Mouse (Mus musculus): ENCODE measurements at regions not wholly inside any gene's neighbourhood (a gene's known extent, or its start where the extent isn't known, plus 50 kb on each side); places are given as distances from the start of the nearest gene placed in this dataset.
A peak's percentile ranks its signal among the peaks of the same experiment; 100 is the strongest.

GRCm38 (mm10) chr7:139741246-139741903, 57.8 kb upstream of the Cfap46 start:
- no peak for TF ChIP-seq CTCF (IDR thresholded peaks at IDR 0.05; ENCODE audit: low read depth)
- no peak for TF ChIP-seq EP300 (IDR thresholded peaks at IDR 0.05; ENCODE audit: low read depth)
- no peak overlapping the region for H3K27ac ChIP-seq
- H3K9me3 ChIP-seq (ENCODE audit: control insufficient read depth, low read length) = no peaks in the 10 kb centered on the region
- WGBS (ENCODE audit: insufficient replicate concordance) = 52% methylated on average over 13 of the region's 13 CpGs
- H3K4me2 ChIP-seq (ENCODE audit: low read depth) = no peak overlapping the region
- no peaks in the 10 kb centered on the region for H3K4me1 ChIP-seq (replicated peaks; ENCODE audit: control insufficient read depth in 2 of 2, insufficient read depth in 2 of 2, low read length in 1 of 2)
- H3K4me3 ChIP-seq (ENCODE audit: insufficient read depth in 1 of 2, low read depth in 2 of 2, low read length in 2 of 2) = no peak overlapping the region
- ATAC-seq (ENCODE audit: insufficient read depth) (no peak), DNase-seq (ENCODE audit: low read depth in 3 of 3, low spot score in 3 of 3) (no peak)
- no peak overlapping the region for H3K9ac ChIP-seq (replicated peaks)
- no peaks in the 10 kb centered on the region for H3K36me3 ChIP-seq (replicated peaks; ENCODE audit: control insufficient read depth, insufficient read depth, low read depth)
- H3K27me3 ChIP-seq (ENCODE audit: control insufficient read depth, insufficient read depth, low read length) = no peaks in the 10 kb centered on the region

GRCm38 (mm10) chr7:139746803-139747202, 63.2 kb upstream of the Cfap46 start:
- Histone ChIP-seq H3K4me1 (replicated peaks; ENCODE audit: control insufficient read depth in 2 of 2, insufficient read depth in 2 of 2, low read length in 1 of 2) (no peaks in the 10 kb centered on the region), H3K27me3 (ENCODE audit: control insufficient read depth, insufficient read depth, low read length) (no peaks in the 10 kb centered on the region), H3K4me3 (ENCODE audit: insufficient read depth in 1 of 2, low read depth in 2 of 2, low read length in 2 of 2) (no peak overlapping the region), H3K36me3 (replicated peaks; ENCODE audit: control insufficient read depth, insufficient read depth, low read depth) (no peaks in the 10 kb centered on the region), H3K9ac (replicated peaks) (no peak overlapping the region), H3K27ac (no peak overlapping the region), H3K4me2 (ENCODE audit: low read depth) (no peak overlapping the region), H3K9me3 (ENCODE audit: control insufficient read depth, low read length) (no peaks in the 10 kb centered on the region)
- TF ChIP-seq EP300 (IDR thresholded peaks at IDR 0.05; ENCODE audit: low read depth) (no peak), CTCF (IDR thresholded peaks at IDR 0.05; ENCODE audit: low read depth) (peak; percentile 50)
- DNase-seq (ENCODE audit: low read depth in 3 of 3, low spot score in 3 of 3) (no peak), ATAC-seq (ENCODE audit: insufficient read depth) (no peak)
- WGBS (ENCODE audit: insufficient replicate concordance) = 29% methylated on average over 1 of the region's 1 CpGs

GRCm38 (mm10) chr7:139747290-139748067, 63.9 kb upstream of the Cfap46 start:
- DNase-seq (ENCODE audit: low read depth in 3 of 3, low spot score in 3 of 3) (no peak), ATAC-seq (ENCODE audit: insufficient read depth) (no peak)
- WGBS (ENCODE audit: insufficient replicate concordance) = 65% methylated on average over 11 of the region's 11 CpGs
- Histone ChIP-seq H3K9me3 (ENCODE audit: control insufficient read depth, low read length) (no peaks in the 10 kb centered on the region), H3K27ac (no peak overlapping the region), H3K27me3 (ENCODE audit: control insufficient read depth, insufficient read depth, low read length) (no peaks in the 10 kb centered on the region), H3K4me2 (ENCODE audit: low read depth) (no peak overlapping the region), H3K9ac (replicated peaks) (no peak overlapping the region), H3K4me3 (ENCODE audit: insufficient read depth in 1 of 2, low read depth in 2 of 2, low read length in 2 of 2) (no peak overlapping the region), H3K4me1 (replicated peaks; ENCODE audit: control insufficient read depth in 2 of 2, insufficient read depth in 2 of 2, low read length in 1 of 2) (no peaks in the 10 kb centered on the region), H3K36me3 (replicated peaks; ENCODE audit: control insufficient read depth, insufficient read depth, low read depth) (no peaks in the 10 kb centered on the region)
- TF ChIP-seq EP300 (IDR thresholded peaks at IDR 0.05; ENCODE audit: low read depth) = no peak
- TF ChIP-seq CTCF (IDR thresholded peaks at IDR 0.05; ENCODE audit: low read depth) = no peak

- 73% methylated on average over 8 of the region's 8 CpGs for WGBS (ENCODE audit: insufficient replicate concordance)
- Histone ChIP-seq H3K4me2 (ENCODE audit: low read depth) (no peak overlapping the region), H3K27ac (no peak overlapping the region), H3K27me3 (ENCODE audit: control insufficient read depth, insufficient read depth, low read length) (no peaks in the 10 kb centered on the region), H3K9me3 (ENCODE audit: control insufficient read depth, low read length) (no peaks in the 10 kb centered on the region), H3K9ac (replicated peaks) (no peak overlapping the region), H3K36me3 (replicated peaks; ENCODE audit: control insufficient read depth, insufficient read depth, low read depth) (no peaks in the 10 kb centered on the region), H3K4me1 (replicated peaks; ENCODE audit: control insufficient read depth in 2 of 2, insufficient read depth in 2 of 2, low read length in 1 of 2) (no peaks in the 10 kb centered on the region), H3K4me3 (ENCODE audit: insufficient read depth in 1 of 2, low read depth in 2 of 2, low read length in 2 of 2) (no peak overlapping the region)
- TF ChIP-seq CTCF (IDR thresholded peaks at IDR 0.05; ENCODE audit: low read depth) = no peak
- TF ChIP-seq EP300 (IDR thresholded peaks at IDR 0.05; ENCODE audit: low read depth) = no peak
- DNase-seq (ENCODE audit: low read depth in 3 of 3, low spot score in 3 of 3) (no peak), ATAC-seq (ENCODE audit: insufficient read depth) (no peak)
Observed at GRCm38 (mm10) chr7:139755004-139755403, 71.4 kb upstream of the Cfap46 start.

- H3K27ac ChIP-seq = no peak overlapping the region
- no peaks in the 10 kb centered on the region for H3K36me3 ChIP-seq (replicated peaks; ENCODE audit: control insufficient read depth, insufficient read depth, low read depth)
- no peaks in the 10 kb centered on the region for H3K9me3 ChIP-seq (ENCODE audit: control insufficient read depth, low read length)
- TF ChIP-seq EP300 (IDR thresholded peaks at IDR 0.05; ENCODE audit: low read depth) (no peak), CTCF (IDR thresholded peaks at IDR 0.05; ENCODE audit: low read depth) (no peak)
- H3K4me3 ChIP-seq (ENCODE audit: insufficient read depth in 1 of 2, low read depth in 2 of 2, low read length in 2 of 2) = no peak overlapping the region
- no peaks in the 10 kb centered on the region for H3K4me1 ChIP-seq (replicated peaks; ENCODE audit: control insufficient read depth in 2 of 2, insufficient read depth in 2 of 2, low read length in 1 of 2)
- no peak for DNase-seq (ENCODE audit: low read depth in 3 of 3, low spot score in 3 of 3)
- H3K9ac ChIP-seq (replicated peaks) = no peak overlapping the region
- no peaks in the 10 kb centered on the region for H3K27me3 ChIP-seq (ENCODE audit: control insufficient read depth, insufficient read depth, low read length)
- ATAC-seq (ENCODE audit: insufficient read depth) = no peak
- no peak overlapping the region for H3K4me2 ChIP-seq (ENCODE audit: low read depth)
- 44% methylated on average over 1 of the region's 1 CpGs for WGBS (ENCODE audit: insufficient replicate concordance)
Observed at GRCm38 (mm10) chr7:139762522-139762921, 71.5 kb upstream of the Adgra1 start.
